Mouse (Mus musculus): ENCODE measurements around the gene Cdc34. TPM values are rescaled to one million over a fixed set of nuclear protein-coding genes. Genes with fewer than 3 reads are reported as not detected.
A peak's percentile ranks its signal among the peaks of the same experiment; 100 is the strongest.

Cdc34 gene
- polyA plus RNA-seq, 1 experiment from 2014 or later: 159 TPM

- Histone ChIP-seq H3K4me3 (ENCODE audit: low read depth, low read length) (no peak overlapping the region), H3K27ac (ENCODE audit: low read depth, low read length) (no peak overlapping the region), H3K4me2 (no peak overlapping the region), H3K9ac (ENCODE audit: low read depth, low read length) (no peak overlapping the region), H3K4me1 (ENCODE audit: control insufficient read depth, insufficient read depth, low read length) (peaks cover 36% of the 10 kb centered on the region), H3K36me3 (ENCODE audit: control insufficient read depth, insufficient read depth, low read length) (peaks cover 26% of the 10 kb centered on the region), H3K9me3 (replicated peaks; ENCODE audit: control insufficient read depth, low read length) (no peaks in the 10 kb centered on the region), H3K27me3 (ENCODE audit: control insufficient read depth, insufficient read depth, low read length) (peaks cover 40% of the 10 kb centered on the region)
- no peak for ATAC-seq (replicated peaks; ENCODE audit: insufficient number of reproducible peaks, low FRiP score, low TSS enrichment)
- WGBS (ENCODE audit: insufficient replicate concordance): 30% methylated on average over 1 of the region's 1 CpGs
These were observed 31.2 kb downstream of the Cdc34 start for GRCm38 (mm10) chr10:79713163-79713562.

- 63% methylated on average over 4 of the region's 4 CpGs for WGBS (ENCODE audit: insufficient replicate concordance)
- Histone ChIP-seq H3K4me1 (ENCODE audit: control insufficient read depth, insufficient read depth, low read length) (peaks cover 20% of the 10 kb centered on the region), H3K4me3 (ENCODE audit: low read depth, low read length) (no peak overlapping the region), H3K9ac (ENCODE audit: low read depth, low read length) (no peak overlapping the region), H3K27me3 (ENCODE audit: control insufficient read depth, insufficient read depth, low read length) (peaks cover 52% of the 10 kb centered on the region), H3K9me3 (replicated peaks; ENCODE audit: control insufficient read depth, low read length) (no peaks in the 10 kb centered on the region), H3K27ac (ENCODE audit: low read depth, low read length) (no peak overlapping the region), H3K36me3 (ENCODE audit: control insufficient read depth, insufficient read depth, low read length) (peaks cover 21% of the 10 kb centered on the region), H3K4me2 (no peak overlapping the region)
- no peak for ATAC-seq (replicated peaks; ENCODE audit: insufficient number of reproducible peaks, low FRiP score, low TSS enrichment)
These were observed 33.0 kb downstream of the Cdc34 start for GRCm38 (mm10) chr10:79714996-79715395.

GRCm38 (mm10) chr10:79716254-79716987 is 34.4 kb downstream of the Cdc34 start, which contains the start of gene Hcn2:
Gene Hcn2 (plus strand): TSS chr10:79716634.
- H3K9me3 ChIP-seq (replicated peaks; ENCODE audit: control insufficient read depth, low read length): no peaks in the 10 kb centered on the region
- H3K4me3 ChIP-seq (ENCODE audit: low read depth, low read length): peak within 1 kb of the TSS; percentile 63
- H3K4me1 ChIP-seq (ENCODE audit: control insufficient read depth, insufficient read depth, low read length): peaks cover 17% of the 10 kb centered on the region
- ATAC-seq (replicated peaks; ENCODE audit: insufficient number of reproducible peaks, low FRiP score, low TSS enrichment): no peak
- peak within 1 kb of the TSS; percentile 99 for H3K4me2 ChIP-seq
- H3K27ac ChIP-seq (ENCODE audit: low read depth, low read length): no peak within 1 kb of the TSS
- peaks cover 6% of the 10 kb centered on the region for H3K36me3 ChIP-seq (ENCODE audit: control insufficient read depth, insufficient read depth, low read length)
- H3K27me3 ChIP-seq (ENCODE audit: control insufficient read depth, insufficient read depth, low read length): peaks cover 52% of the 10 kb centered on the region
- 5% methylated on average over 28 of the region's 91 CpGs for WGBS (ENCODE audit: insufficient replicate concordance)
- H3K9ac ChIP-seq (ENCODE audit: low read depth, low read length): no peak within 1 kb of the TSS

GRCm38 (mm10) chr10:79716988-79717355 is 35.0 kb downstream of the Cdc34 start:
- peak overlapping the region; percentile 99 for H3K4me2 ChIP-seq
- H3K9ac ChIP-seq (ENCODE audit: low read depth, low read length): no peak overlapping the region
- no peaks in the 10 kb centered on the region for H3K9me3 ChIP-seq (replicated peaks; ENCODE audit: control insufficient read depth, low read length)

GRCm38 (mm10) chr10:79717640-79718357 is 35.8 kb downstream of the Cdc34 start:
- Histone ChIP-seq H3K27me3 (ENCODE audit: control insufficient read depth, insufficient read depth, low read length) (peaks cover 52% of the 10 kb centered on the region), H3K9me3 (replicated peaks; ENCODE audit: control insufficient read depth, low read length) (no peaks in the 10 kb centered on the region), H3K27ac (ENCODE audit: low read depth, low read length) (no peak overlapping the region), H3K4me3 (ENCODE audit: low read depth, low read length) (peak overlapping the region; percentile 63), H3K4me1 (ENCODE audit: control insufficient read depth, insufficient read depth, low read length) (peaks cover 11% of the 10 kb centered on the region), H3K4me2 (peak overlapping the region; percentile 99), H3K36me3 (ENCODE audit: control insufficient read depth, insufficient read depth, low read length) (no peaks in the 10 kb centered on the region), H3K9ac (ENCODE audit: low read depth, low read length) (no peak overlapping the region)
- ATAC-seq (replicated peaks; ENCODE audit: insufficient number of reproducible peaks, low FRiP score, low TSS enrichment): no peak; the same call in 1 of the 2 replicates
- WGBS (ENCODE audit: insufficient replicate concordance): 3% methylated on average over 43 of the region's 43 CpGs

More at GRCm38 (mm10) chr10:79716988-79717355, 35.0 kb downstream of the Cdc34 start:
- no peak overlapping the region for H3K27ac ChIP-seq (ENCODE audit: low read depth, low read length)
- H3K4me1 ChIP-seq (ENCODE audit: control insufficient read depth, insufficient read depth, low read length): peaks cover 15% of the 10 kb centered on the region
- H3K4me3 ChIP-seq (ENCODE audit: low read depth, low read length): peak overlapping the region; percentile 63
- WGBS (ENCODE audit: insufficient replicate concordance): under 1% methylated on average over 44 of the region's 44 CpGs
- H3K27me3 ChIP-seq (ENCODE audit: control insufficient read depth, insufficient read depth, low read length): peaks cover 52% of the 10 kb centered on the region
- ATAC-seq (replicated peaks; ENCODE audit: insufficient number of reproducible peaks, low FRiP score, low TSS enrichment): no peak
- H3K36me3 ChIP-seq (ENCODE audit: control insufficient read depth, insufficient read depth, low read length): peaks cover under 1% of the 10 kb centered on the region; the same call in 1 of the 2 replicates

GRCm38 (mm10) chr10:79721089-79721488 is 39.1 kb downstream of the Cdc34 start:
- Histone ChIP-seq H3K4me2 (no peak overlapping the region), H3K27ac (ENCODE audit: low read depth, low read length) (no peak overlapping the region), H3K4me3 (ENCODE audit: low read depth, low read length) (no peak overlapping the region), H3K9me3 (replicated peaks; ENCODE audit: control insufficient read depth, low read length) (no peaks in the 10 kb centered on the region), H3K9ac (ENCODE audit: low read depth, low read length) (no peak overlapping the region), H3K4me1 (ENCODE audit: control insufficient read depth, insufficient read depth, low read length) (peaks cover 11% of the 10 kb centered on the region), H3K36me3 (ENCODE audit: control insufficient read depth, insufficient read depth, low read length) (no peaks in the 10 kb centered on the region), H3K27me3 (ENCODE audit: control insufficient read depth, insufficient read depth, low read length) (peaks cover 33% of the 10 kb centered on the region)
- 45% methylated on average over 5 of the region's 5 CpGs for WGBS (ENCODE audit: insufficient replicate concordance)
- no peak for ATAC-seq (replicated peaks; ENCODE audit: insufficient number of reproducible peaks, low FRiP score, low TSS enrichment)

- Histone ChIP-seq H3K4me2 (no peak overlapping the region), H3K4me3 (ENCODE audit: low read depth, low read length) (no peak overlapping the region), H3K36me3 (ENCODE audit: control insufficient read depth, insufficient read depth, low read length) (no peaks in the 10 kb centered on the region), H3K27me3 (ENCODE audit: control insufficient read depth, insufficient read depth, low read length) (peaks cover 13% of the 10 kb centered on the region), H3K9me3 (replicated peaks; ENCODE audit: control insufficient read depth, low read length) (no peaks in the 10 kb centered on the region), H3K27ac (ENCODE audit: low read depth, low read length) (no peak overlapping the region), H3K4me1 (ENCODE audit: control insufficient read depth, insufficient read depth, low read length) (no peaks in the 10 kb centered on the region), H3K9ac (ENCODE audit: low read depth, low read length) (no peak overlapping the region)
- no peak for ATAC-seq (replicated peaks; ENCODE audit: insufficient number of reproducible peaks, low FRiP score, low TSS enrichment)
- 63% methylated on average over 6 of the region's 6 CpGs for WGBS (ENCODE audit: insufficient replicate concordance)
These were observed 41.1 kb downstream of the Cdc34 start for GRCm38 (mm10) chr10:79723047-79723446.

- Histone ChIP-seq H3K4me3 (ENCODE audit: low read depth, low read length) (no peak overlapping the region), H3K27ac (ENCODE audit: low read depth, low read length) (no peak overlapping the region), H3K4me1 (ENCODE audit: control insufficient read depth, insufficient read depth, low read length) (no peaks in the 10 kb centered on the region), H3K36me3 (ENCODE audit: control insufficient read depth, insufficient read depth, low read length) (no peaks in the 10 kb centered on the region), H3K4me2 (no peak overlapping the region), H3K9ac (ENCODE audit: low read depth, low read length) (no peak overlapping the region), H3K9me3 (replicated peaks; ENCODE audit: control insufficient read depth, low read length) (no peaks in the 10 kb centered on the region), H3K27me3 (ENCODE audit: control insufficient read depth, insufficient read depth, low read length) (peaks cover 7% of the 10 kb centered on the region)
- no peak for ATAC-seq (replicated peaks; ENCODE audit: insufficient number of reproducible peaks, low FRiP score, low TSS enrichment)
- WGBS (ENCODE audit: insufficient replicate concordance): 66% methylated on average over 7 of the region's 7 CpGs
These were observed 41.7 kb downstream of the Cdc34 start for GRCm38 (mm10) chr10:79723692-79724091.

All from heart, embryonic 11.5 days (tissue).